9 mouse cellular contexts compared by ENCODE assay signal in the genomic region with DNA sequence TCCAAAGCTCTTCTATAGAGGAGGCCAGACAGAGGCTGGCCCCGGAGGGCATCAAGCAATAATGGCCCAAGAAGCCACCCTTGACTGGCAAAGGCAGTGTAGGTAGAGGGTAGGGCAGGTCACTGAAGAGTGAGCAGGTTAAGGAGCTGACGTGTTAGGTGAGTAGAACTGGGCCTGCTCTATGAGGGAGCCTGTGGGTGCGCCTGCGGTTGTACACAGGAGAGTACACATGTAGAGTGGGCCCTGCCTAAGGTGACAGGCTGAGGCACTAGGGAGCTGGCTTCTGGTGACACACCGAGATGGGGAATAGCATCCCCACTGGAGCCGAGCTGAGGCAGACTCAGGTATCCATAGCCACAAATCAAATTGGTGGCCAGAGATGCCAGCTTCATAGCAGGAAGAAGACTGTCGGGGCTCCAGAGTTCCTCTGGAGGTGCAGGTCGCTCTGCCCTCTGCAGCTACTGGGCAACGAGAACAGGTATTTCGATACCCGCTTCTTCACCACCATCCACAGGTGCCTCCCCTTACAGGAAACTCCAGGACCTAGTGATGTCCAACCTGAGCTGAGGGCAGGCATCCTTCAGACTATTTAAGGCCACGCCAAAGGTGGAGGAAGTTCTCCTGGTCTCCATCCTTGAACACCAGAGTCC. TPM values are rescaled to one million over a fixed set of nuclear protein-coding genes. Genes with fewer than 3 reads are reported as not detected.
DNase-seq lines count a peak whose midpoint lies in the region; ATAC-seq and TF ChIP-seq lines count a peak whose summit lies in the region.
"Had no signal": no experiment of that assay in that cellular context is flagged by ENCODE, and none has a peak within 500 bp of the region (broad histone marks: within the 10 kb centered on the region; RNA-seq: fewer than 3 reads in every experiment).

No protein-coding gene starts in this region.

- TF ChIP-seq EP300 in liver, postnatal 0 days (IDR thresholded peaks at IDR 0.05; ENCODE audit: low read depth): no peak

- no peaks in the 10 kb centered on the region for H3K36me3 ChIP-seq in heart, embryonic 15.5 days
- H3K36me3 ChIP-seq in forebrain, embryonic 14.5 days (ENCODE audit: control insufficient read depth, insufficient read depth, low read length): no peaks in the 10 kb centered on the region
- H3K36me3 ChIP-seq in midbrain, embryonic 12.5 days: no peaks in the 10 kb centered on the region
- no peaks in the 10 kb centered on the region for H3K36me3 ChIP-seq in liver, postnatal 0 days (replicated peaks; ENCODE audit: insufficient read depth, low read length)
- H3K36me3 ChIP-seq: liver, embryonic 13.5 days had no signal

- peaks cover 12% of the 10 kb centered on the region for H3K4me1 ChIP-seq in heart, embryonic 15.5 days (replicated peaks)
- peaks cover 9% of the 10 kb centered on the region for H3K4me1 ChIP-seq in forebrain, embryonic 14.5 days (ENCODE audit: control insufficient read depth, insufficient read depth, low read length)
- H3K4me1 ChIP-seq in midbrain, embryonic 12.5 days: peaks cover 12% of the 10 kb centered on the region
- no peaks in the 10 kb centered on the region for H3K4me1 ChIP-seq in liver, postnatal 0 days (ENCODE audit: insufficient read depth)

- 87% methylated on average over 12 of the region's 12 CpGs for WGBS in heart, embryonic 15.5 days
- WGBS in forebrain, embryonic 14.5 days: 90% methylated on average over 12 of the region's 12 CpGs
- WGBS in midbrain, embryonic 12.5 days: 89% methylated on average over 12 of the region's 12 CpGs
- WGBS in liver, postnatal 0 days (ENCODE audit: insufficient replicate concordance): 77% methylated on average over 12 of the region's 12 CpGs

- peaks cover 69% of the 10 kb centered on the region for H3K27me3 ChIP-seq in heart, embryonic 15.5 days
- no peaks in the 10 kb centered on the region for H3K27me3 ChIP-seq in forebrain, embryonic 14.5 days (replicated peaks; ENCODE audit: control insufficient read depth, insufficient read depth, low read length)
- H3K27me3 ChIP-seq in midbrain, embryonic 12.5 days: peaks cover 76% of the 10 kb centered on the region
- peaks cover 54% of the 10 kb centered on the region for H3K27me3 ChIP-seq in liver, postnatal 0 days (ENCODE audit: insufficient read depth, low read length)

- H3K9ac ChIP-seq in heart, embryonic 15.5 days: no peak overlapping the region
- peak overlapping the region; percentile 83 for H3K9ac ChIP-seq in forebrain, embryonic 14.5 days (ENCODE audit: low read length)
- peak overlapping the region; percentile 82; the same call in 1 of the 2 replicates for H3K9ac ChIP-seq in midbrain, embryonic 12.5 days (replicated peaks)
- no peak overlapping the region for H3K9ac ChIP-seq in liver, postnatal 0 days (replicated peaks)
- H3K9ac ChIP-seq: liver, embryonic 13.5 days had no signal

- TF ChIP-seq CTCF in gastrocnemius, adult 2 months (IDR thresholded peaks at IDR 0.05): no peak
- no peak for TF ChIP-seq CTCF in liver, postnatal 0 days (IDR thresholded peaks at IDR 0.05; ENCODE audit: low read depth)

- H3K4me3 ChIP-seq in heart, embryonic 15.5 days: no peak overlapping the region
- H3K4me3 ChIP-seq in forebrain, embryonic 14.5 days (ENCODE audit: low read depth, low read length): peak overlapping the region; percentile 75
- H3K4me3 ChIP-seq in midbrain, embryonic 12.5 days: peak overlapping the region; percentile 72; the same call in 1 of the 2 replicates
- no peak overlapping the region for H3K4me3 ChIP-seq in gastrocnemius, adult 2 months
- H3K4me3 ChIP-seq in liver, postnatal 0 days (ENCODE audit: low read depth, low read length): no peak overlapping the region

- no peak for DNase-seq in heart, postnatal 36 days
- DNase-seq in cerebellum, adult 8-10 months: peak; percentile 40
- no peak for DNase-seq in forebrain, embryonic 14.5 days (ENCODE audit: low spot score)
- DNase-seq in gastrocnemius, adult 2 months: no peak
- no peak for DNase-seq in liver, postnatal 0 days
- DNase-seq in spleen, postnatal 36 days (ENCODE audit: low spot score in 2 of 2): no peak
- DNase-seq: liver, embryonic 13.5 days had no signal

- H3K4me2 ChIP-seq in heart, embryonic 15.5 days: peak overlapping the region; percentile 84
- H3K4me2 ChIP-seq in forebrain, embryonic 14.5 days (ENCODE audit: low read length): peak overlapping the region; percentile 91
- H3K4me2 ChIP-seq in midbrain, embryonic 12.5 days (replicated peaks): peak overlapping the region; percentile 92
- H3K4me2 ChIP-seq in liver, postnatal 0 days (ENCODE audit: low read depth, low read length): no peak overlapping the region

- H3K9me3 ChIP-seq in heart, embryonic 15.5 days (replicated peaks): no peaks in the 10 kb centered on the region
- no peaks in the 10 kb centered on the region for H3K9me3 ChIP-seq in forebrain, embryonic 14.5 days (replicated peaks; ENCODE audit: control insufficient read depth, low read length)
- no peaks in the 10 kb centered on the region for H3K9me3 ChIP-seq in midbrain, embryonic 12.5 days
- no peaks in the 10 kb centered on the region for H3K9me3 ChIP-seq in liver, postnatal 0 days (ENCODE audit: low read length)
- H3K9me3 ChIP-seq: liver, embryonic 13.5 days had no signal

- ATAC-seq in heart, embryonic 15.5 days (replicated peaks; ENCODE audit: insufficient number of reproducible peaks, insufficient read depth, low FRiP score, low read depth): no peak
- ATAC-seq in forebrain, embryonic 14.5 days: no peak
- ATAC-seq in midbrain, embryonic 12.5 days (ENCODE audit: low FRiP score, low read depth): no peak
- ATAC-seq in liver, postnatal 0 days: no peak

- intact Hi-C loops in heart, postnatal 36 days (cut with DNase I): no loop called here
- intact Hi-C loops in gastrocnemius, adult 2 months (cut with DNase I): no loop called here

- no peak overlapping the region for H3K27ac ChIP-seq in heart, embryonic 15.5 days
- no peak overlapping the region for H3K27ac ChIP-seq in forebrain, embryonic 14.5 days (ENCODE audit: low read depth, low read length)
- no peak overlapping the region for H3K27ac ChIP-seq in midbrain, embryonic 12.5 days (replicated peaks)
- H3K27ac ChIP-seq in gastrocnemius, adult 2 months: no peak overlapping the region
- no peak overlapping the region for H3K27ac ChIP-seq in liver, postnatal 0 days (ENCODE audit: low read depth)
- H3K27ac ChIP-seq: liver, embryonic 13.5 days had no signal

RNA-seq across cellular contexts. Expression of a gene that starts 1.4 kb away (rescaled TPM):
- 1.5 and 1.7 TPM in 2 replicates for polyA plus RNA-seq in heart, embryonic 15.5 days (2015; fragmentation: Nextera tagmentation; extraction: Ambion mirVana)
- 1 to 10 TPM; 1.3 to 1.7 TPM for total RNA-seq in heart, postnatal 36 days (2021)
- 2.3 and 2.7 TPM in 2 replicates for polyA plus RNA-seq in forebrain, embryonic 14.5 days (2014; fragmentation: Nextera tagmentation; extraction: Ambion mirVana)
- 1.6 and 2.1 TPM in 2 replicates for polyA plus RNA-seq in midbrain, embryonic 12.5 days (2016; fragmentation: Nextera tagmentation; extraction: Ambion mirVana)
- total RNA-seq in gastrocnemius, adult 2 months (2021): not detected
- not detected in 2 replicates for polyA plus RNA-seq in liver, postnatal 0 days (2015; fragmentation: Nextera tagmentation; extraction: Ambion mirVana)
- polyA plus RNA-seq: liver, embryonic 13.5 days had no signal

RNA-seq across cellular contexts. Expression of a gene that starts 14.0 kb away (rescaled TPM):
- polyA plus RNA-seq in heart, embryonic 15.5 days (2015; fragmentation: Nextera tagmentation; extraction: Ambion mirVana): 40.8 and 56.4 TPM in 2 replicates
- 10 to 100 TPM; 45.6 to 50.5 TPM for total RNA-seq in heart, postnatal 36 days (2021)
- 39.7 and 40.3 TPM in 2 replicates for polyA plus RNA-seq in forebrain, embryonic 14.5 days (2014; fragmentation: Nextera tagmentation; extraction: Ambion mirVana)
- polyA plus RNA-seq in midbrain, embryonic 12.5 days (2016; fragmentation: Nextera tagmentation; extraction: Ambion mirVana): 47.9 and 49.2 TPM in 2 replicates
- 10 to 100 TPM; 28.5 to 33.6 TPM for total RNA-seq in gastrocnemius, adult 2 months (2021)
- polyA plus RNA-seq in liver, postnatal 0 days (2015; fragmentation: Nextera tagmentation; extraction: Ambion mirVana): 23.3 and 23.6 TPM in 2 replicates

RNA-seq across cellular contexts. Expression of a gene that starts 27.9 kb away (rescaled TPM):
- 10.1 and 14.1 TPM in 2 replicates for polyA plus RNA-seq in heart, embryonic 15.5 days (2015; fragmentation: Nextera tagmentation; extraction: Ambion mirVana)
- total RNA-seq in heart, postnatal 36 days (2021): 10 to 100 TPM; 15.4 to 17.1 TPM
- 20.9 and 24.7 TPM in 2 replicates for polyA plus RNA-seq in forebrain, embryonic 14.5 days (2014; fragmentation: Nextera tagmentation; extraction: Ambion mirVana)
- 23.7 and 28.1 TPM in 2 replicates for polyA plus RNA-seq in midbrain, embryonic 12.5 days (2016; fragmentation: Nextera tagmentation; extraction: Ambion mirVana)
- 10 to 100 TPM; 13.8 to 15.6 TPM for total RNA-seq in gastrocnemius, adult 2 months (2021)
- polyA plus RNA-seq in liver, postnatal 0 days (2015; fragmentation: Nextera tagmentation; extraction: Ambion mirVana): 14.3 and 14.7 TPM in 2 replicates

Comparison
In these comparisons a context has a peak if more than half of its experiments do, and no peak if none do; other contexts are left out.
1. H3K4me3 ChIP-seq: peak in forebrain, embryonic 14.5 days (single experiment) and midbrain, embryonic 12.5 days (single experiment); none in heart, embryonic 15.5 days (single experiment), gastrocnemius, adult 2 months (single experiment) and liver, postnatal 0 days (single experiment).
2. H3K9ac ChIP-seq: peak in forebrain, embryonic 14.5 days (single experiment) and midbrain, embryonic 12.5 days (single experiment); none in heart, embryonic 15.5 days (single experiment) and liver, postnatal 0 days (single experiment).